Mouse (Mus musculus): ENCODE measurements around the gene Ipcef1. TPM values are rescaled to one million over a fixed set of nuclear protein-coding genes. Genes with fewer than 3 reads are reported as not detected.
"Not testable (repeated sequence)": the region's sequence is repeated elsewhere in the genome, so short reads cannot be mapped to it uniquely, and the experiment has no call there.

Gene Ipcef1
- total RNA-seq, 2 experiments from 2014 or later = 7.1 to 21.9 TPM

- ATAC-seq (replicated peaks; ENCODE audit: low FRiP score, poor library complexity, severe bottlenecking) = no peak
Measured at GRCm38 (mm10) chr10:7043896-7044295, 8.4 kb downstream of the Ipcef1 start.

- no peak for ATAC-seq (replicated peaks; ENCODE audit: low FRiP score, poor library complexity, severe bottlenecking)
Measured at GRCm38 (mm10) chr10:7041032-7041431, 11.2 kb downstream of the Ipcef1 start.

- no peak for ATAC-seq (replicated peaks; ENCODE audit: low FRiP score, poor library complexity, severe bottlenecking)
Measured at GRCm38 (mm10) chr10:7037194-7037593, 15.1 kb downstream of the Ipcef1 start.

- no peak for ATAC-seq (replicated peaks; ENCODE audit: low FRiP score, poor library complexity, severe bottlenecking)
Measured at GRCm38 (mm10) chr10:7035547-7035946, 16.7 kb downstream of the Ipcef1 start.

- no peak for ATAC-seq (replicated peaks; ENCODE audit: low FRiP score, poor library complexity, severe bottlenecking)
Measured at GRCm38 (mm10) chr10:7033459-7033858, 18.8 kb downstream of the Ipcef1 start.

- ATAC-seq (replicated peaks; ENCODE audit: low FRiP score, poor library complexity, severe bottlenecking) = no peak
Measured at GRCm38 (mm10) chr10:7025028-7025427, 27.2 kb downstream of the Ipcef1 start.

GRCm38 (mm10) chr10:7020551-7020950 lies 31.7 kb downstream of the Ipcef1 start:
- ATAC-seq (replicated peaks; ENCODE audit: low FRiP score, poor library complexity, severe bottlenecking) = no peak

- no peak for ATAC-seq (replicated peaks; ENCODE audit: low FRiP score, poor library complexity, severe bottlenecking)
Measured at GRCm38 (mm10) chr10:7019781-7020386, 32.4 kb downstream of the Ipcef1 start.

- ATAC-seq (replicated peaks; ENCODE audit: low FRiP score, poor library complexity, severe bottlenecking) = no peak
Measured at GRCm38 (mm10) chr10:7015199-7015598, 37.1 kb downstream of the Ipcef1 start.

GRCm38 (mm10) chr10:7010543-7010942 lies 41.7 kb downstream of the Ipcef1 start:
- no peak for ATAC-seq (replicated peaks; ENCODE audit: low FRiP score, poor library complexity, severe bottlenecking)

GRCm38 (mm10) chr10:7004980-7005538 lies 47.2 kb downstream of the Ipcef1 start:
- ATAC-seq (replicated peaks; ENCODE audit: low FRiP score, poor library complexity, severe bottlenecking) = no peak

- ATAC-seq (replicated peaks; ENCODE audit: low FRiP score, poor library complexity, severe bottlenecking) = not testable (repeated sequence)
Measured at GRCm38 (mm10) chr10:7003898-7004297, 48.4 kb downstream of the Ipcef1 start.

GRCm38 (mm10) chr10:6999355-6999754 lies 52.9 kb downstream of the Ipcef1 start:
- no peak for ATAC-seq (replicated peaks; ENCODE audit: low FRiP score, poor library complexity, severe bottlenecking)

GRCm38 (mm10) chr10:6998576-6999250 lies 53.6 kb downstream of the Ipcef1 start:
- ATAC-seq (replicated peaks; ENCODE audit: low FRiP score, poor library complexity, severe bottlenecking) = no peak

GRCm38 (mm10) chr10:6996895-6997294 lies 55.4 kb downstream of the Ipcef1 start:
- no peak for ATAC-seq (replicated peaks; ENCODE audit: low FRiP score, poor library complexity, severe bottlenecking)

GRCm38 (mm10) chr10:6988555-6988954 lies 63.7 kb downstream of the Ipcef1 start:
- no peak for ATAC-seq (replicated peaks; ENCODE audit: low FRiP score, poor library complexity, severe bottlenecking)

- no peak for ATAC-seq (replicated peaks; ENCODE audit: low FRiP score, poor library complexity, severe bottlenecking)
Measured at GRCm38 (mm10) chr10:6987399-6988098, 64.7 kb downstream of the Ipcef1 start.

- no peak for ATAC-seq (replicated peaks; ENCODE audit: low FRiP score, poor library complexity, severe bottlenecking)
Measured at GRCm38 (mm10) chr10:6986246-6986645, 66.0 kb downstream of the Ipcef1 start.

GRCm38 (mm10) chr10:6983431-6983830 lies 68.8 kb downstream of the Ipcef1 start:
- no peak for ATAC-seq (replicated peaks; ENCODE audit: low FRiP score, poor library complexity, severe bottlenecking)

GRCm38 (mm10) chr10:6982751-6983151 lies 69.5 kb downstream of the Ipcef1 start:
- no peak for ATAC-seq (replicated peaks; ENCODE audit: low FRiP score, poor library complexity, severe bottlenecking)

- no peak for ATAC-seq (replicated peaks; ENCODE audit: low FRiP score, poor library complexity, severe bottlenecking)
Measured at GRCm38 (mm10) chr10:6980236-6980635, 72.0 kb downstream of the Ipcef1 start.
